Mouse (Mus musculus): ENCODE measurements around the gene Krtap6-2. TPM values are rescaled to one million over a fixed set of nuclear protein-coding genes. Genes with fewer than 3 reads are reported as not detected.

Gene Krtap6-2
- not detected in 2 replicates for polyA plus RNA-seq (2012; rRNA removed)

DNA sequence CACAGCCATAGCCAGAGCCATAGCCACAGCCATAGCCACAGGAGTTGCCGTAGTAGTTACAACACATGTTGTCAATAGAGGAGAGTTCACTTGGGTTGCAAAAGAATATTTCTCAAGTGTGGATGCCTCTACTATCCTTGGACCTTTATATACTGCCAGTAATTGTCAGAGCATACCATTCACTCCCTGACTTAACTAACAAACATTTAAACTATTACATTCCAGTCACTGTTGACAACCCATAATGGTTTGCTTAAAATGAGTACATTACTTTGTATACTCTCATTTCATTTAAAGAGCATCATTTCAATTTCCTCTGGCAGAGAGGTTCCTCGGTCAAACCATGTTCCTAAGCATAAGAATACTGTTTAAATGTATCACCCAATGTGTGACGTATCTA, at the start of gene Krtap6-2:
Gene Krtap6-2, minus strand, starts transcription at position 101 of the 400 bp plus-strand sequence.

DNA sequence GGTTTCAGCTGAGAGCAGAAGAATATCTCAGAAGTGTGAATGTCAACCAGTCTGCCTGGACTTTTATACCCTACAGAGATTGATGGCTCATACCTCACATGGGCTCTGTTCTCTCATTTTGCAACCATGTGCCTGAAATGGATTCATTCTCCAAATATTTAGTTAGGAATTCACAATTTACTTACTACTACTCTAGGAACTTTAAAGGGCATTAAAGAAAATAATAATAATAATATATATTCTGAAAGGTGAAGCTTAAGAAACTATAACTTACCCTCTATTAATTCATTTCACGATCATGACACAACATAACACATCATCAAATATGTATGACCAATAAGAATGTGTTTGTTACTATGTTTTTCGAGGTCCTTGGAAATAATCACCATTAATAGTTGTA, 16.1 kb downstream of the Krtap6-2 start, which contains the start of gene Krtap21-1:
Gene Krtap21-1, minus strand, starts transcription at position 101 of the 400 bp plus-strand sequence.

Other genes starting within 250 kb of the Krtap6-2 start
- not detected in 2 replicates for gene 1110057P08Rik, start 245.4 kb downstream of the Krtap6-2 start, polyA plus RNA-seq (2012; rRNA removed)
- not detected in 2 replicates for gene Krtap20-2, start 214.2 kb downstream of the Krtap6-2 start, polyA plus RNA-seq (2012; rRNA removed)
- not detected in 2 replicates for gene Krtap21-1, start 16.2 kb downstream of the Krtap6-2 start, polyA plus RNA-seq (2012; rRNA removed)
- gene Krtap8-1, start 67.8 kb upstream of the Krtap6-2 start, polyA plus RNA-seq (2012; rRNA removed), result 0.12 TPM in 1 of 2 replicates, not detected in the other
- 0.40 and 0.60 TPM in 2 replicates for gene Krtap7-1, start 88.2 kb upstream of the Krtap6-2 start, polyA plus RNA-seq (2012; rRNA removed)
- not detected in 2 replicates for gene Krtap11-1, start 151.1 kb upstream of the Krtap6-2 start, polyA plus RNA-seq (2012; rRNA removed)